12 mouse cellular contexts compared by ENCODE assay signal in genomic region chrX:103371627-103372026, GRCm38 (mm10). TPM values are rescaled to one million over a fixed set of nuclear protein-coding genes. Genes with fewer than 3 reads are reported as not detected.
A peak's percentile ranks its signal among the peaks of the same experiment; 100 is the strongest.
DNase-seq lines count a peak whose midpoint lies in the region; ATAC-seq and TF ChIP-seq lines count a peak whose summit lies in the region.
"Had no signal": no experiment of that assay in that cellular context is flagged by ENCODE, and none has a peak within 500 bp of the region (broad histone marks: within the 10 kb centered on the region; RNA-seq: fewer than 3 reads in every experiment).

No protein-coding gene starts in this region.

- no peaks in the 10 kb centered on the region for H3K9me3 ChIP-seq in hindbrain, postnatal 0 days (ENCODE audit: low read length)
- H3K9me3 ChIP-seq in hindbrain, embryonic 12.5 days (replicated peaks), result no peaks in the 10 kb centered on the region
- no peaks in the 10 kb centered on the region for H3K9me3 ChIP-seq in stomach, postnatal 0 days (ENCODE audit: control insufficient read depth, low read length)

- 28% methylated on average over 2 of the region's 2 CpGs for WGBS in hindbrain, postnatal 0 days
- WGBS in hindbrain, embryonic 12.5 days, result 49% methylated on average over 2 of the region's 2 CpGs
- 11% methylated on average over 2 of the region's 2 CpGs for WGBS in thymus, adult 2 months
- 41% methylated on average over 2 of the region's 2 CpGs for WGBS in stomach, postnatal 0 days

- peak; percentile 54 for TF ChIP-seq CTCF in hindbrain, postnatal 0 days (IDR thresholded peaks at IDR 0.05; ENCODE audit: low read depth)
- no peak for TF ChIP-seq CTCF in thymus, adult 2 months (IDR thresholded peaks at IDR 0.05; ENCODE audit: borderline replicate concordance, control insufficient read depth, extremely low read depth, insufficient read depth, low read length, poor library complexity)
- TF ChIP-seq CTCF in stomach, postnatal 0 days (IDR thresholded peaks at IDR 0.05; ENCODE audit: low read depth), result peak; percentile 66

- no peak for TF ChIP-seq EP300 in stomach, postnatal 0 days (optimal IDR thresholded peaks at IDR 0.05)

- no peaks in the 10 kb centered on the region for H3K4me1 ChIP-seq in hindbrain, postnatal 0 days (ENCODE audit: insufficient read depth, low read length)
- H3K4me1 ChIP-seq in hindbrain, embryonic 12.5 days, result no peaks in the 10 kb centered on the region
- no peaks in the 10 kb centered on the region for H3K4me1 ChIP-seq in thymus, adult 2 months (replicated peaks; ENCODE audit: control insufficient read depth, insufficient read depth, low read length)
- no peaks in the 10 kb centered on the region for H3K4me1 ChIP-seq in stomach, postnatal 0 days (replicated peaks; ENCODE audit: control insufficient read depth, insufficient read depth)

- H3K27me3 ChIP-seq in hindbrain, postnatal 0 days (ENCODE audit: insufficient read depth, low read length), result no peaks in the 10 kb centered on the region
- H3K27me3 ChIP-seq in hindbrain, embryonic 12.5 days, result peaks cover 40% of the 10 kb centered on the region
- no peaks in the 10 kb centered on the region for H3K27me3 ChIP-seq in thymus, adult 2 months (ENCODE audit: control insufficient read depth, insufficient read depth, low read length)
- no peaks in the 10 kb centered on the region for H3K27me3 ChIP-seq in stomach, postnatal 0 days (ENCODE audit: control insufficient read depth, insufficient read depth, low read length)

- DNase-seq in hindbrain, postnatal 0 days (ENCODE audit: low spot score), result peak; percentile 33
- peak; percentile 3 for DNase-seq in thymus, adult 2 months
- no peak for DNase-seq in thymus, postnatal 14 days
- no peak for DNase-seq in stomach, postnatal 0 days (ENCODE audit: low spot score)
- DNase-seq in right cerebral cortex, postnatal 14 days, result no peak
- DNase-seq in gastrocnemius, postnatal 14 days, result no peak
- DNase-seq: adrenal gland, adult 2 months had no signal

- no peaks in the 10 kb centered on the region for H3K36me3 ChIP-seq in hindbrain, postnatal 0 days (ENCODE audit: insufficient read depth, low read length)
- no peaks in the 10 kb centered on the region for H3K36me3 ChIP-seq in hindbrain, embryonic 12.5 days
- H3K36me3 ChIP-seq in thymus, adult 2 months (ENCODE audit: control insufficient read depth, insufficient read depth, low read length), result no peaks in the 10 kb centered on the region
- no peaks in the 10 kb centered on the region for H3K36me3 ChIP-seq in stomach, postnatal 0 days (ENCODE audit: control insufficient read depth, insufficient read depth, low read length)

- no peak for ATAC-seq in hindbrain, postnatal 0 days
- ATAC-seq in hindbrain, embryonic 12.5 days (ENCODE audit: low FRiP score), result no peak
- ATAC-seq in common myeloid progenitor, adult 5-6 weeks (replicated peaks; ENCODE audit: low read depth, poor library complexity, severe bottlenecking), result 0 out of 2 replicates have a peak, but pooled peaks have one; percentile 22
- no peak for ATAC-seq in stomach, postnatal 0 days (ENCODE audit: low FRiP score, low TSS enrichment)

- no peak for TF ChIP-seq POLR2A in thymus, adult 2 months (IDR thresholded peaks at IDR 0.05; ENCODE audit: control insufficient read depth, extremely low read depth, insufficient read depth, low read length, poor library complexity)

- H3K27ac ChIP-seq in hindbrain, postnatal 0 days, result no peak overlapping the region
- no peak overlapping the region for H3K27ac ChIP-seq in hindbrain, embryonic 12.5 days
- H3K27ac ChIP-seq in thymus, adult 2 months (ENCODE audit: control insufficient read depth, insufficient read depth, low read length), result no peak overlapping the region
- H3K27ac ChIP-seq in stomach, postnatal 0 days (replicated peaks), result no peak overlapping the region

- H3K4me3 ChIP-seq in hindbrain, postnatal 0 days (ENCODE audit: low read length), result no peak overlapping the region
- no peak overlapping the region for H3K4me3 ChIP-seq in hindbrain, embryonic 12.5 days
- H3K4me3 ChIP-seq in thymus, adult 2 months (ENCODE audit: control insufficient read depth, insufficient read depth, low read length), result no peak overlapping the region
- no peak overlapping the region for H3K4me3 ChIP-seq in stomach, postnatal 0 days (ENCODE audit: low read depth, low read length)

- intact Hi-C loops in gastrocnemius, postnatal 14 days (cut with DNase I; ENCODE audit: low total_unique reads), result loop anchor here (10.0 kb wide), 1 partner anchor 97 kb away; no protein-coding TSS in a partner anchor

- no peak overlapping the region for H3K9ac ChIP-seq in hindbrain, postnatal 0 days (replicated peaks; ENCODE audit: low read length)
- H3K9ac ChIP-seq in hindbrain, embryonic 12.5 days, result no peak overlapping the region
- no peak overlapping the region for H3K9ac ChIP-seq in stomach, postnatal 0 days (ENCODE audit: low read length)

- H3K4me2 ChIP-seq in hindbrain, postnatal 0 days (ENCODE audit: low read depth, low read length), result no peak overlapping the region
- no peak overlapping the region for H3K4me2 ChIP-seq in hindbrain, embryonic 12.5 days (replicated peaks)
- no peak overlapping the region for H3K4me2 ChIP-seq in stomach, postnatal 0 days (replicated peaks; ENCODE audit: low read depth)

RNA-seq across cellular contexts. Expression of gene Chic1, which starts 15.4 kb away (rescaled TPM):
- 8.1 and 8.7 TPM in 2 replicates for total RNA-seq in hindbrain, postnatal 0 days (2014; rRNA removed)
- 4.5 and 4.9 TPM in 2 replicates for polyA plus RNA-seq in hindbrain, postnatal 0 days (2015; fragmentation: Nextera tagmentation; extraction: Ambion mirVana)
- 7.8 and 8.8 TPM in 2 replicates for polyA plus RNA-seq in hindbrain, embryonic 12.5 days (2016; fragmentation: Nextera tagmentation; extraction: Ambion mirVana)
- 0.08 and 0.19 TPM in 2 replicates for polyA plus RNA-seq in thymus, adult 2 months (2012; rRNA removed)
- 0.10 and 0.32 TPM in 2 replicates for total RNA-seq in common myeloid progenitor, adult 5-6 weeks (2017)
- polyA plus RNA-seq in stomach, postnatal 0 days (2015; fragmentation: Nextera tagmentation; extraction: Ambion mirVana), result 0.92 and 1.0 TPM in 2 replicates
- total RNA-seq in gastrocnemius, postnatal 14 days (2021), result under 1 TPM; 0.55 to 0.62 TPM

RNA-seq across cellular contexts. Expression of gene Tsx, which starts 42.6 kb away (rescaled TPM):
- total RNA-seq in hindbrain, postnatal 0 days (2014; rRNA removed), result not detected in 2 replicates
- 0.43 TPM in 1 of 2 replicates, not detected in the other for polyA plus RNA-seq in hindbrain, postnatal 0 days (2015; fragmentation: Nextera tagmentation; extraction: Ambion mirVana)
- polyA plus RNA-seq in hindbrain, embryonic 12.5 days (2016; fragmentation: Nextera tagmentation; extraction: Ambion mirVana), result 0.60 TPM in 1 of 2 replicates, not detected in the other
- 0.18 and 0.23 TPM in 2 replicates for polyA plus RNA-seq in thymus, adult 2 months (2012; rRNA removed)
- total RNA-seq in common myeloid progenitor, adult 5-6 weeks (2017), result not detected in 2 replicates
- polyA plus RNA-seq in stomach, postnatal 0 days (2015; fragmentation: Nextera tagmentation; extraction: Ambion mirVana), result not detected in 2 replicates
- total RNA-seq in gastrocnemius, postnatal 14 days (2021), result not detected
- total RNA-seq: adrenal gland, adult 2 months; heart, adult 8-10 months; neutrophil, adult 5-6 weeks had no signal
- polyA plus RNA-seq: adrenal gland, adult 2 months; liver, embryonic 16.5 days had no signal

RNA-seq across cellular contexts. Expression of gene Gm26992, which starts 50.2 kb away (rescaled TPM):
- not detected in 2 replicates for total RNA-seq in hindbrain, postnatal 0 days (2014; rRNA removed)
- not detected in 2 replicates for polyA plus RNA-seq in hindbrain, postnatal 0 days (2015; fragmentation: Nextera tagmentation; extraction: Ambion mirVana)
- polyA plus RNA-seq in hindbrain, embryonic 12.5 days (2016; fragmentation: Nextera tagmentation; extraction: Ambion mirVana), result not detected in 2 replicates
- 0.41 and 0.55 TPM in 2 replicates for polyA plus RNA-seq in thymus, adult 2 months (2012; rRNA removed)
- not detected in 2 replicates for total RNA-seq in common myeloid progenitor, adult 5-6 weeks (2017)
- not detected in 2 replicates for polyA plus RNA-seq in stomach, postnatal 0 days (2015; fragmentation: Nextera tagmentation; extraction: Ambion mirVana)
- not detected for total RNA-seq in gastrocnemius, postnatal 14 days (2021)
- total RNA-seq: adrenal gland, adult 2 months; heart, adult 8-10 months; neutrophil, adult 5-6 weeks had no signal
- polyA plus RNA-seq: adrenal gland, adult 2 months; liver, embryonic 16.5 days had no signal

RNA-seq across cellular contexts. Expression of gene Cdx4, which starts 50.4 kb away (rescaled TPM):
- total RNA-seq in hindbrain, postnatal 0 days (2014; rRNA removed), result not detected in 2 replicates
- polyA plus RNA-seq in hindbrain, postnatal 0 days (2015; fragmentation: Nextera tagmentation; extraction: Ambion mirVana), result not detected in 2 replicates
- polyA plus RNA-seq in hindbrain, embryonic 12.5 days (2016; fragmentation: Nextera tagmentation; extraction: Ambion mirVana), result not detected in 2 replicates
- 0.08 TPM in 1 of 2 replicates, not detected in the other for polyA plus RNA-seq in thymus, adult 2 months (2012; rRNA removed)
- not detected in 2 replicates for total RNA-seq in common myeloid progenitor, adult 5-6 weeks (2017)
- not detected in 2 replicates for polyA plus RNA-seq in stomach, postnatal 0 days (2015; fragmentation: Nextera tagmentation; extraction: Ambion mirVana)
- total RNA-seq in gastrocnemius, postnatal 14 days (2021), result not detected
- total RNA-seq: adrenal gland, adult 2 months; heart, adult 8-10 months; neutrophil, adult 5-6 weeks had no signal
- polyA plus RNA-seq: liver, embryonic 16.5 days had no signal

Comparison
In these comparisons a context has a peak if more than half of its experiments do, and no peak if none do; other contexts are left out.
1. DNase-seq: peak in hindbrain, postnatal 0 days (single experiment) and thymus, adult 2 months (single experiment); none in thymus, postnatal 14 days (single experiment), stomach, postnatal 0 days (single experiment), right cerebral cortex, postnatal 14 days (single experiment) and gastrocnemius, postnatal 14 days (single experiment).